Mouse (Mus musculus) embryonic facial prominence, embryonic 10.5 days (tissue): ENCODE results near the gene Pax4. TPM values are rescaled to one million over a fixed set of nuclear protein-coding genes. Genes with fewer than 3 reads are reported as not detected.
A peak's percentile ranks its signal among the peaks of the same experiment; 100 is the strongest.

ENCODE experiments used
- DNase-seq: peaks from one replicate; pipeline ENCODE4 v3.0.0-alpha.2; 2017; ENCODE audit warnings: low spot score
- H3K27ac ChIP-seq: fragments of 300-500 bp; sonication (generic); replicated peaks from 2 replicates; pipeline ENCODE4 v1.5.1; 2016; ENCODE audit warnings: mild to moderate bottlenecking
- H3K27me3 ChIP-seq: fragments of 300-500 bp; sonication (generic); replicated peaks from 2 replicates; pipeline ENCODE4 v1.6.1; 2016; ENCODE audit warnings: low read depth, mild to moderate bottlenecking; ENCODE audit not compliant: poor library complexity, severe bottlenecking
- H3K36me3 ChIP-seq: fragments of 300-500 bp; sonication (generic); replicated peaks from 2 replicates; pipeline ENCODE4 v1.6.1; 2016; ENCODE audit warnings: mild to moderate bottlenecking, moderate library complexity
- H3K4me1 ChIP-seq: fragments of 300-500 bp; sonication (generic); 2 replicates; pipeline ENCODE4 v1.6.1; 2016
- H3K4me3 ChIP-seq: fragments of 300-500 bp; sonication (generic); 2 replicates; pipeline ENCODE4 v1.5.1; 2016; ENCODE audit warnings: mild to moderate bottlenecking, moderate library complexity
- H3K9me3 ChIP-seq: fragments of 300-500 bp; sonication (generic); 2 replicates; pipeline ENCODE4 v1.6.1; 2016; ENCODE audit warnings: mild to moderate bottlenecking
- WGBS: fragments of 180-500 bp; shearing (Covaris S2); methylation state at CpG from one replicate; pipeline ENCODE4 v1.1.7; 2016; 5-methylcytosine and 5-hydroxymethylcytosine counted together
- polyA plus RNA-seq: library from polyadenylated mRNA; unstranded; fragments of >200 nt; fragmentation: Nextera tagmentation; extraction: Ambion mirVana; gene quantifications from 2 replicates; pipeline ENCODE4 v1.2.1, GENCODE M21; 2016

Gene Pax4
- polyA plus RNA-seq, 1 experiment from 2014 or later: 0.12 TPM

- Histone ChIP-seq H3K27ac (no peak overlapping the region), H3K4me1 (no peaks in the 10 kb centered on the region), H3K4me3 (no peak overlapping the region), H3K27me3 (no peaks in the 10 kb centered on the region), H3K36me3 (peaks cover 21% of the 10 kb centered on the region), H3K9me3 (no peaks in the 10 kb centered on the region)
- 86% methylated on average over 2 of the region's 2 CpGs for WGBS
- DNase-seq: no peak
Measured at GRCm38 (mm10) chr6:28411236-28411635, 37.9 kb downstream of the Pax4 start.

- peaks cover 9% of the 10 kb centered on the region for H3K36me3 ChIP-seq
- no peaks in the 10 kb centered on the region for H3K4me1 ChIP-seq
- no peak for DNase-seq
- peaks cover under 1% of the 10 kb centered on the region; the same call in 1 of the 2 replicates for H3K9me3 ChIP-seq
- H3K27ac ChIP-seq: no peak overlapping the region
- 86% methylated on average over 9 of the region's 9 CpGs for WGBS
- no peak overlapping the region for H3K4me3 ChIP-seq
- no peaks in the 10 kb centered on the region for H3K27me3 ChIP-seq
Measured at GRCm38 (mm10) chr6:28410053-28410452, 39.1 kb downstream of the Pax4 start.

- no peak for DNase-seq
- Histone ChIP-seq H3K27me3 (peaks cover 46% of the 10 kb centered on the region), H3K36me3 (no peaks in the 10 kb centered on the region), H3K9me3 (0 out of 2 replicates have a peak, but pooled peaks cover 9% of the 10 kb centered on the region), H3K4me3 (no peak overlapping the region), H3K27ac (no peak overlapping the region), H3K4me1 (no peaks in the 10 kb centered on the region)
- WGBS: 94% methylated on average over 4 of the region's 4 CpGs
Measured at GRCm38 (mm10) chr6:28399791-28400190, 49.4 kb downstream of the Pax4 start.

DNA sequence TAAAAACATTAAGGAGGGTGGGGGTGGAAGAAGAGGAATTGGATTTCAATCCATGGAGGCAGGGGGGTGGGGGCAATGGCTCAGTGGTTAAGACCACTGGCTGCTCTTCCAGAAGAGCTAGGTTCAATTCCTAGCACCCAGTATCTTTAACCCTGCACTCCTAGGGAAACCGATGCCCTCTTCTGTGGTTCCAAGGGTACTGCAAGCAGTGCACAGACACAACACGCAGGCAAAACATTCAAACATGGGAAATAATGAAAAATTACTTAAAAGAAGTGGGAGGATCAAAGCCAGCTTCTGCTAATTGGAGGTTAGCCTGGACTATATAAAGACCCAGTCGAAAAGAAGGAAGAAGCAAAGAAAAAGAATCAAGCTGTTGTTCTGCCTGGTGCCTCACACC is 50.4 kb downstream of the Pax4 start:
- Histone ChIP-seq H3K36me3 (no peaks in the 10 kb centered on the region), H3K4me1 (no peaks in the 10 kb centered on the region), H3K9me3 (0 out of 2 replicates have a peak, but pooled peaks cover 6% of the 10 kb centered on the region), H3K27me3 (peaks cover 57% of the 10 kb centered on the region), H3K27ac (no peak overlapping the region), H3K4me3 (no peak overlapping the region)
- DNase-seq: no peak
- WGBS: 90% methylated on average over 3 of the region's 3 CpGs

DNA sequence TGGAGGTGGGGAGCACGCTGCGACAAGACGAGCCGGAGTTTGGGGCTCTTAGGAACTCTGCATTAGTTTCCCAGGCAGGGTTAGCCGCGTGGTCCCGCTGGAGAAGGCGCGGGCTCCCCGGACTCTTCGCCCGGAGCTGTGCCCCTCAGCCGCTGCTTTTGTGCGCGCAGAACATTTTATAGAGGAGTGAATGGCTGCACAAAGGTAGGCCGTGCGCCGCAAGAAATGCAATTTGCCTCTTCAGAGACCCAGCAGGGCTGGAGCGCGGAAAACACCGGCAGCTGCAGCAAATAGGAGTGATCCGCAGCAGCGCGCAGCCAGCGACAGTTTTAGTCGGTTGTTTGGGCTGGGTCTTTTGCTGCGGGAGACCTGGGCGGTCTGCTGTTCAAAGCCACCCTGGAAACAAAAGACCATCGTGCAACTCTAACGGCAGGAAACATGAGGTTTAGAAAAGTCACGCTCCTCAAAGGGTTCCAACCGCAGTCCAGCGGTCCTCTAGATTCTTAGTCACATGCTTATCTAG is 51.4 kb downstream of the Pax4 start, which contains the start of gene Zfp800:
Gene Zfp800, minus strand, starts transcription at position 325 of the 523 bp plus-strand sequence.
- Histone ChIP-seq H3K4me3 (peak within 1 kb of the TSS; percentile 59), H3K27ac (peak within 1 kb of the TSS; percentile 78), H3K9me3 (0 out of 2 replicates have a peak, but pooled peaks cover 6% of the 10 kb centered on the region), H3K27me3 (peaks cover 58% of the 10 kb centered on the region), H3K36me3 (no peaks in the 10 kb centered on the region), H3K4me1 (no peaks in the 10 kb centered on the region)
- WGBS: under 1% methylated on average over 33 of the region's 33 CpGs
- DNase-seq: peak; percentile 72

DNA sequence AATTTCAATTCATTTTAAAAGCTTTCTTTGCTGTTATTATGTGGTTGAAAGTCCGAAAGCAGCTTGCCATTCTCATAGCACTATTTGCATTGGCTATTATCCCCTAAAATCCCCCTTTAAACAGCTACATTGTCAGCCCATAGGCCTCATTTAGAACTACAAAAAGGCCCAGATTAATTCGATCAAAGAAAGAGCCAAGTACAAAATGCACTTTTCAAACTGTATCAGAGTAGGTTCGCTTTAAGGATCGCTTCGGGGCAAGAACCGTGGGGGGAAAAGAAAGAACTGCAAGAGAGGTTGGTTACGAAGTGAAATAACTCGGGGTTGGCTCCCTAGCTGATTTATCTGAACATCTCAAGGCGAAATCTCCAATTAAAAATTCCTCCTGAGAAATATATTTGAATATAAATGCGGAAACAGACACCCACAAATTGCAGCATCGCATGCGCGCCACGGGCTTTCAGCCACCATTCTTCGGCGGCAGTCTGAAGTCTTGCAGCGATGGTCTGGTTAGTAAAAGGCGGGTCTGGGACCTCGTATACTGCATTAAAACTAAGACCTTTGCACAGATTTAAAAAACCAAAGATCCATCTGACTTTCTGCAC is 52.2 kb downstream of the Pax4 start:
- Histone ChIP-seq H3K9me3 (0 out of 2 replicates have a peak, but pooled peaks cover 6% of the 10 kb centered on the region), H3K4me3 (peak overlapping the region; percentile 59), H3K27me3 (peaks cover 58% of the 10 kb centered on the region), H3K4me1 (no peaks in the 10 kb centered on the region), H3K36me3 (no peaks in the 10 kb centered on the region), H3K27ac (peak overlapping the region; percentile 78)
- 1% methylated on average over 19 of the region's 19 CpGs for WGBS
- DNase-seq: peak; percentile 57

DNA sequence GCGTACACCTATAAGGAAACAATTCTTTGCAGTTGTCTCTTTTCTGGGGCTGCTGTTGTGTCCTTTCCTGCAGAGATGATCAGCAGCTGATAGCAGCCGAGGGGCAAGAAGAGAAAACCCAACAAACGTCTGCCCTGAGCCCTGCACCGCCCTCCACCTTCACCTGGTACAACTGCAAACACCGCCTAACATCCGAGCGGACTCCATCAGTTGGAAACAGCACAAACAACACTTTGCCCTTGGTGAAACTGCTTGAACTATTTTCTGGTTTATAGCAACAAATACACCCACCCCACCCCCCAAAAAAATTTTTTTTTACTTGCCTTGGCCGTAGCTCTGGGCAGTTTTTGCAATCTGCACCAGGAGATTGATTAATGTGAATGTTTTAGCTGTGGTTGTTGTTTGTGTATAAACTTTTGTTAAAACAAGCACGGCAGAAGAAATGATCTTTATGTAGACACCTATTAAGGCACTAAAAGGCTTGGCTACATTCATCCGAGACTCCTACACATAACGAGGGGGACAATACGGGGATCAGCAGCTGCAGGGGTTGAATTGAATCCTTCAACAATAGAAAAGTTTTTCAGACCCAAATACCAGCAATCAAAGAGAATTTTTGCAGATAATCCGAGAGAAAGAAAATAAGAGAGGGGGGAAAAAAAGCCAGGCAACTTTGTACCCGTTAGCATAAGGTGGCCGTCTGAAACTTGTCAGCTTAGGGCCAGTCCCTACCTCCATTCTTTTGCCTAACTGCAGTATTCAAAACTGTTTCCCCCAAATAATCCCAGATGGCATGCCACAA is 52.9 kb downstream of the Pax4 start:
- WGBS: 17% methylated on average over 15 of the region's 15 CpGs
- Histone ChIP-seq H3K4me1 (no peaks in the 10 kb centered on the region), H3K36me3 (no peaks in the 10 kb centered on the region), H3K27ac (no peak overlapping the region), H3K27me3 (peaks cover 58% of the 10 kb centered on the region), H3K9me3 (0 out of 2 replicates have a peak, but pooled peaks cover 6% of the 10 kb centered on the region), H3K4me3 (peak overlapping the region; percentile 59)
- DNase-seq: peak; percentile 38

Other genes starting within 250 kb of the Pax4 start
- 16.9 and 17.8 TPM in 2 replicates for gene Zfp800, start 51.3 kb downstream of the Pax4 start, polyA plus RNA-seq
- gene Arf5, start 25.8 kb downstream of the Pax4 start, polyA plus RNA-seq: 265 and 287 TPM in 2 replicates
- 0.08 TPM in 1 of 2 replicates, not detected in the other for gene Fscn3, start 21.6 kb downstream of the Pax4 start, polyA plus RNA-seq
- 10.2 and 11.3 TPM in 2 replicates for gene Gcc1, start 21.0 kb downstream of the Pax4 start, polyA plus RNA-seq
- gene Snd1, start 25.8 kb upstream of the Pax4 start, polyA plus RNA-seq: 119 and 127 TPM in 2 replicates